Mouse (Mus musculus): ENCODE measurements at regions not wholly inside any gene's neighbourhood (a gene's known extent, or its start where the extent isn't known, plus 50 kb on each side); places are given as distances from the start of the nearest gene placed in this dataset.

GRCm38 (mm10) chr12:5859795-5860194 lies 484.3 kb upstream of the Klhl29 start:
- Histone ChIP-seq H3K27ac (replicated peaks in 1 of 2; ENCODE audit: control insufficient read depth in 1 of 2, insufficient read depth in 1 of 2, low read depth in 2 of 2, low read length in 2 of 2) (no peak overlapping the region), H3K4me1 (ENCODE audit: control insufficient read depth in 2 of 2, insufficient read depth in 2 of 2, low read length in 2 of 2) (no peaks in the 10 kb centered on the region), H3K27me3 (ENCODE audit: control insufficient read depth, insufficient read depth, low read length) (no peaks in the 10 kb centered on the region), H3K9ac (ENCODE audit: low read length) (no peak overlapping the region), H3K9me3 (ENCODE audit: control insufficient read depth, low read length) (no peaks in the 10 kb centered on the region), H3K4me3 (ENCODE audit: control insufficient read depth in 1 of 2, insufficient read depth in 1 of 2, low read depth in 1 of 2, low read length in 2 of 2) (no peak overlapping the region), H3K36me3 (ENCODE audit: control insufficient read depth, insufficient read depth, low read length) (no peaks in the 10 kb centered on the region), H3K4me2 (ENCODE audit: low read length) (no peak overlapping the region)
- ATAC-seq (ENCODE audit: insufficient number of reproducible peaks, insufficient read depth, low FRiP score, low read depth) = no peak
- 61% methylated on average over 2 of the region's 2 CpGs for WGBS

- Histone ChIP-seq H3K4me2 (ENCODE audit: low read length) (no peak overlapping the region), H3K27ac (replicated peaks in 1 of 2; ENCODE audit: control insufficient read depth in 1 of 2, insufficient read depth in 1 of 2, low read depth in 2 of 2, low read length in 2 of 2) (no peak overlapping the region), H3K9ac (ENCODE audit: low read length) (no peak overlapping the region), H3K9me3 (ENCODE audit: control insufficient read depth, low read length) (no peaks in the 10 kb centered on the region), H3K27me3 (ENCODE audit: control insufficient read depth, insufficient read depth, low read length) (no peaks in the 10 kb centered on the region), H3K36me3 (ENCODE audit: control insufficient read depth, insufficient read depth, low read length) (no peaks in the 10 kb centered on the region), H3K4me3 (ENCODE audit: control insufficient read depth in 1 of 2, insufficient read depth in 1 of 2, low read depth in 1 of 2, low read length in 2 of 2) (no peak overlapping the region), H3K4me1 (ENCODE audit: control insufficient read depth in 2 of 2, insufficient read depth in 2 of 2, low read length in 2 of 2) (no peaks in the 10 kb centered on the region)
- WGBS = 48% methylated on average over 3 of the region's 3 CpGs
- ATAC-seq (ENCODE audit: insufficient number of reproducible peaks, insufficient read depth, low FRiP score, low read depth) = no peak
Measured at GRCm38 (mm10) chr12:5856421-5856820, 480.9 kb upstream of the Klhl29 start.

GRCm38 (mm10) chr12:5810427-5810826 lies 434.9 kb upstream of the Klhl29 start:
- no peak overlapping the region for H3K27ac ChIP-seq (replicated peaks in 1 of 2; ENCODE audit: control insufficient read depth in 1 of 2, insufficient read depth in 1 of 2, low read depth in 2 of 2, low read length in 2 of 2)
- ATAC-seq (ENCODE audit: insufficient number of reproducible peaks, insufficient read depth, low FRiP score, low read depth) = no peak
- H3K4me1 ChIP-seq (ENCODE audit: control insufficient read depth in 2 of 2, insufficient read depth in 2 of 2, low read length in 2 of 2) = peaks cover 0 to 4% of the 10 kb centered on the region in 2 experiments; a peak in 1 of 4 replicates
- H3K36me3 ChIP-seq (ENCODE audit: control insufficient read depth, insufficient read depth, low read length) = no peaks in the 10 kb centered on the region
- H3K4me3 ChIP-seq (ENCODE audit: control insufficient read depth in 1 of 2, insufficient read depth in 1 of 2, low read depth in 1 of 2, low read length in 2 of 2) = no peak overlapping the region
- H3K27me3 ChIP-seq (ENCODE audit: control insufficient read depth, insufficient read depth, low read length) = no peaks in the 10 kb centered on the region
- H3K9ac ChIP-seq (ENCODE audit: low read length) = no peak overlapping the region
- WGBS = 50% methylated on average over 2 of the region's 2 CpGs
- no peaks in the 10 kb centered on the region for H3K9me3 ChIP-seq (ENCODE audit: control insufficient read depth, low read length)
- no peak overlapping the region for H3K4me2 ChIP-seq (ENCODE audit: low read length)

GRCm38 (mm10) chr12:5810009-5810408 lies 434.5 kb upstream of the Klhl29 start:
- Histone ChIP-seq H3K36me3 (ENCODE audit: control insufficient read depth, insufficient read depth, low read length) (no peaks in the 10 kb centered on the region), H3K4me3 (ENCODE audit: control insufficient read depth in 1 of 2, insufficient read depth in 1 of 2, low read depth in 1 of 2, low read length in 2 of 2) (no peak overlapping the region), H3K9ac (ENCODE audit: low read length) (no peak overlapping the region), H3K4me2 (ENCODE audit: low read length) (no peak overlapping the region), H3K27me3 (ENCODE audit: control insufficient read depth, insufficient read depth, low read length) (no peaks in the 10 kb centered on the region), H3K27ac (replicated peaks in 1 of 2; ENCODE audit: control insufficient read depth in 1 of 2, insufficient read depth in 1 of 2, low read depth in 2 of 2, low read length in 2 of 2) (no peak overlapping the region), H3K9me3 (ENCODE audit: control insufficient read depth, low read length) (no peaks in the 10 kb centered on the region), H3K4me1 (ENCODE audit: control insufficient read depth in 2 of 2, insufficient read depth in 2 of 2, low read length in 2 of 2) (peaks cover 0 to 4% of the 10 kb centered on the region in 2 experiments; a peak in 1 of 4 replicates)
- ATAC-seq (ENCODE audit: insufficient number of reproducible peaks, insufficient read depth, low FRiP score, low read depth) = no peak
- WGBS = 48% methylated on average over 4 of the region's 4 CpGs

- H3K9me3 ChIP-seq (ENCODE audit: control insufficient read depth, low read length) = no peaks in the 10 kb centered on the region
- H3K4me1 ChIP-seq (ENCODE audit: control insufficient read depth in 2 of 2, insufficient read depth in 2 of 2, low read length in 2 of 2) = peaks cover 0 to 4% of the 10 kb centered on the region in 2 experiments; a peak in 1 of 4 replicates
- peak overlapping the region; percentile 32 for H3K4me2 ChIP-seq (ENCODE audit: low read length)
- no peaks in the 10 kb centered on the region for H3K27me3 ChIP-seq (ENCODE audit: control insufficient read depth, insufficient read depth, low read length)
- ATAC-seq (ENCODE audit: insufficient number of reproducible peaks, insufficient read depth, low FRiP score, low read depth) = no peak
- no peaks in the 10 kb centered on the region for H3K36me3 ChIP-seq (ENCODE audit: control insufficient read depth, insufficient read depth, low read length)
- no peak overlapping the region for H3K9ac ChIP-seq (ENCODE audit: low read length)
- WGBS = 16% methylated on average over 18 of the region's 18 CpGs
- H3K27ac ChIP-seq (replicated peaks in 1 of 2; ENCODE audit: control insufficient read depth in 1 of 2, insufficient read depth in 1 of 2, low read depth in 2 of 2, low read length in 2 of 2) = no peak overlapping the region
- H3K4me3 ChIP-seq (ENCODE audit: control insufficient read depth in 1 of 2, insufficient read depth in 1 of 2, low read depth in 1 of 2, low read length in 2 of 2) = no peak overlapping the region
Measured at GRCm38 (mm10) chr12:5807996-5808886, 432.8 kb upstream of the Klhl29 start.

- Histone ChIP-seq H3K27ac (replicated peaks in 1 of 2; ENCODE audit: control insufficient read depth in 1 of 2, insufficient read depth in 1 of 2, low read depth in 2 of 2, low read length in 2 of 2) (no peak overlapping the region), H3K4me2 (ENCODE audit: low read length) (no peak overlapping the region), H3K9me3 (ENCODE audit: control insufficient read depth, low read length) (no peaks in the 10 kb centered on the region), H3K27me3 (ENCODE audit: control insufficient read depth, insufficient read depth, low read length) (no peaks in the 10 kb centered on the region), H3K4me3 (ENCODE audit: control insufficient read depth in 1 of 2, insufficient read depth in 1 of 2, low read depth in 1 of 2, low read length in 2 of 2) (no peak overlapping the region), H3K9ac (ENCODE audit: low read length) (no peak overlapping the region), H3K4me1 (ENCODE audit: control insufficient read depth in 2 of 2, insufficient read depth in 2 of 2, low read length in 2 of 2) (peaks cover 0 to 4% of the 10 kb centered on the region in 2 experiments; a peak in 1 of 4 replicates), H3K36me3 (ENCODE audit: control insufficient read depth, insufficient read depth, low read length) (no peaks in the 10 kb centered on the region)
- ATAC-seq (ENCODE audit: insufficient number of reproducible peaks, insufficient read depth, low FRiP score, low read depth) = no peak
- WGBS = 81% methylated on average over 2 of the region's 2 CpGs
Measured at GRCm38 (mm10) chr12:5805731-5806130, 430.2 kb upstream of the Klhl29 start.

DNA sequence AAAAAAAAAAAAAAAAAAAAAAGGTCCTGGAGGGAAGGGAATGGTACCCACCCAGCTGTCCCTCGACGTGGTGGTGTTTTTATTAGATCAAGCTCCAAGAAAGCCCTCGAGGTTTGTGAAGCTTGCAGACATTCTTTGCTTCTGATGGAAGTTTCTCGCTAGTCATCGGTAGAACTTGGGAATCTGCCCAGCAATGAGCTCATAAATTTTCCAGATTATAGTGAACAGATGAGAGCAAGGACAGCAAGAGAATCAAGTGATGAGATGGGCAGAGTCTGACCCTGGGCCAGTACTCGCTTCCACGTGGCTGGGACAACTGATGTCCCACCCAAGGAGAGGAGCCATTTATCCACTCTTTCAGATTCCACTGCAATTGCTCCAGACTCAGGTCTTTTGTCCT lies 417.6 kb upstream of the Klhl29 start:
- no peak overlapping the region for H3K27ac ChIP-seq (replicated peaks in 1 of 2; ENCODE audit: control insufficient read depth in 1 of 2, insufficient read depth in 1 of 2, low read depth in 2 of 2, low read length in 2 of 2)
- H3K4me2 ChIP-seq (ENCODE audit: low read length) = no peak overlapping the region
- no peaks in the 10 kb centered on the region for H3K9me3 ChIP-seq (ENCODE audit: control insufficient read depth, low read length)
- H3K4me1 ChIP-seq (ENCODE audit: control insufficient read depth in 2 of 2, insufficient read depth in 2 of 2, low read length in 2 of 2) = no peaks in the 10 kb centered on the region
- no peak for ATAC-seq (ENCODE audit: insufficient number of reproducible peaks, insufficient read depth, low FRiP score, low read depth)
- H3K27me3 ChIP-seq (ENCODE audit: control insufficient read depth, insufficient read depth, low read length) = no peaks in the 10 kb centered on the region
- 52% methylated on average over 7 of the region's 7 CpGs for WGBS
- no peak overlapping the region for H3K9ac ChIP-seq (ENCODE audit: low read length)
- H3K36me3 ChIP-seq (ENCODE audit: control insufficient read depth, insufficient read depth, low read length) = no peaks in the 10 kb centered on the region
- H3K4me3 ChIP-seq (ENCODE audit: control insufficient read depth in 1 of 2, insufficient read depth in 1 of 2, low read depth in 1 of 2, low read length in 2 of 2) = no peak overlapping the region

Measured in heart, embryonic 14.5 days (tissue).